Mouse (Mus musculus) gastrocnemius, postnatal 36 days (tissue): ENCODE results near the gene Arhgap17. TPM values are rescaled to one million over a fixed set of nuclear protein-coding genes. Genes with fewer than 3 reads are reported as not detected.

Experiments used
- DNase-seq, 2 experiments: peaks; one replicate each; pipeline ENCODE4 v3.0.0; 2022
- intact Hi-C: fragments of 180-260 bp; cut with DNase I; formaldehyde crosslinking; loops from one replicate; pipeline ENCODE4 v1.15.1; 2025
- total RNA-seq, 2 experiments: library from RNA; stranded (reverse); gene quantifications; 2 replicates each; pipeline ENCODE4 v1.2.3; 2021

Gene Arhgap17
- total RNA-seq, 2 experiments from 2014 or later, result 13.5 to 15.9 TPM

DNA sequence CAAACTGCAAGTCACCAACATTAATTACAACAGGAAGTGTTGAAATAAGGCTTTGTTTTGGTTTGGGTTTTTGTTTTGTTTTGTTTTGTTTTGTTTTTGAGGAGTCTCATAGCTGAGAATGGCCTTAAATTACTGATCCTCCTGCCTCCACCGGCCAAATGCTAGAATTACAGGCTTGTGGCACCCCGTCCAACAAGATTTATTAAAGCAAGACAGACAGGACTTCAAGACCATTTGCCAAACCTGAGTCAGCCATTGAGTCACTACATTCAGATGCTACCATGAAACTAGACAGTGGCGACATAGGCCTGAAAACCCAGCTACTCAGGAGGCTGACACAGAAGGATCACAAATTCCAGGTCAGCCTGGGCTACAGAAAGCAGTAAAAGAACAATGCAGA lies 1.8 kb upstream of the Arhgap17 start:
- DNase-seq, result no peak
- intact Hi-C loops, result loop anchor here (10.0 kb wide), 1 partner anchor 397 kb away; no protein-coding TSS in a partner anchor

GRCm38 (mm10) chr7:123370700-123371099 lies 985 bp upstream of the Arhgap17 start:
- peak in 1 of 2 experiments; percentile 28 for DNase-seq
- intact Hi-C loops, result loop anchor here (10.0 kb wide), 1 partner anchor 396 kb away; no protein-coding TSS in a partner anchor

DNA sequence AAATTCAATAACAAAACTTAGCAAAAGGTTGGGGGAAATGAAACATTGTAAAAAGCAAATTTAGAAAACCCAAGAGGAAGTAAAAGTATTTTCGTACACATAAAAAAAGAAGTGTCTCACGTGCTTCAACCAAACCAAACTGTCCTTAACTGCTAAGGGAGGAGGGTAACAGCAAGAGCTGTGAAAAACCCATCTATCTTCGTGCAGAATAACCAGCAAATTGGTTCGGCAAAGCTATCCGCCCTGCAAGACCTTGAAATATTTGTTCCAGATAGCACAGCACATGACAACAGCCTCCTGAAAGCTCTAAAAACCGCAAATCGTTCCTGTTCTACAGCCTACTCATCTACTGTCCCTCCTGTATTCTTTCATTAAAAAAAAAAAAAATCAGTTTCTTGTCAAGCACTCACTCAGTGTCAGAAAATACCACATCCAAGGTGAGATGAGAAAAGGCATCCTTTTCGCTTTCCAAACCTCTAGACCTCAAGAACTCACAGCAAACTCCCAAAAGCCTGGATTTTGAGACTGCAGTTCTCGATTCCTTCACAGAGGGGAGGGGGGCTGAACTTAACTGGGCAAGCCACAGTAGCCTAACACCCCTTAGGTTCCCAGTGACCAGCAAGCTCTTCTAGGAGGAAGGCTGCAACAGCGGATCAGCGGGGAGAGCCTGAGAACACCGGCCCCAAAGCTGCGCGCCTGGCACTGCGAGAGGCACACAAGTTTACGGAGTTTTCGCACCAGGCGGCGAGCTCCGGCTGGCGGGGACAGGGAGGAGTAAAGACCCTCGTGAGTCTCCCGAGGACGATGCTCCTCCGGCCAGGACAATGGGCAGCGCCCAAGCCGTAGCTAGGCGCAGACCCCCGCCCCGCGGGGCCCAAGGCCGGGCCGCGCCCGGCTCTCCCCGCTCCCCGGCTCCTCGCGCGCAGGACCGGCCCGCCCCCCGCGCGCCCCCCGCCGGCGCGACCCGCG lies 653 bp downstream of the Arhgap17 start:
- intact Hi-C loops, result loop anchor here (5.0 kb wide), 1 partner anchor 37 kb away; no protein-coding TSS in a partner anchor
- DNase-seq, result peak in 1 of 2 experiments; percentile 58

DNA sequence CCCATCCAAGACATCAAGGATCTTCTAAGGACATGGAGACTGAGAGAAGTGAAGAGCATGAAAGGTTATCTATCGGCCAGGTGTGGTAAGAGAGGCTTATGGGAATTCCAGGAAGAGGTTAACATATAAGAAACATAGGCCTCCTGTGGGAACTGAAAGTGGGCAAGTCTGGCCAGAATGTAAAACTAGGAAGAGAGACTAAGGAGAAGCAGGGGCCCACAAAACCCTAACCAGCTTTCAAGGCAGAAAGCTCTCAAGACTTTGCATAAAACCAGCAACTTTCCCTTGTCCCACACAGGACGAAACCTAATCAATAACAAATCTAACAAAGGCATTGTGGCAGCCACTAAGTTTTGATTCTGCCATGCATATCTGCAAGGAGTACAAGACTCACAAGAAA lies 1.5 kb downstream of the Arhgap17 start:
- DNase-seq, result no peak
- intact Hi-C loops, result loop anchor here (5.0 kb wide), 1 partner anchor 36 kb away; no protein-coding TSS in a partner anchor

DNA sequence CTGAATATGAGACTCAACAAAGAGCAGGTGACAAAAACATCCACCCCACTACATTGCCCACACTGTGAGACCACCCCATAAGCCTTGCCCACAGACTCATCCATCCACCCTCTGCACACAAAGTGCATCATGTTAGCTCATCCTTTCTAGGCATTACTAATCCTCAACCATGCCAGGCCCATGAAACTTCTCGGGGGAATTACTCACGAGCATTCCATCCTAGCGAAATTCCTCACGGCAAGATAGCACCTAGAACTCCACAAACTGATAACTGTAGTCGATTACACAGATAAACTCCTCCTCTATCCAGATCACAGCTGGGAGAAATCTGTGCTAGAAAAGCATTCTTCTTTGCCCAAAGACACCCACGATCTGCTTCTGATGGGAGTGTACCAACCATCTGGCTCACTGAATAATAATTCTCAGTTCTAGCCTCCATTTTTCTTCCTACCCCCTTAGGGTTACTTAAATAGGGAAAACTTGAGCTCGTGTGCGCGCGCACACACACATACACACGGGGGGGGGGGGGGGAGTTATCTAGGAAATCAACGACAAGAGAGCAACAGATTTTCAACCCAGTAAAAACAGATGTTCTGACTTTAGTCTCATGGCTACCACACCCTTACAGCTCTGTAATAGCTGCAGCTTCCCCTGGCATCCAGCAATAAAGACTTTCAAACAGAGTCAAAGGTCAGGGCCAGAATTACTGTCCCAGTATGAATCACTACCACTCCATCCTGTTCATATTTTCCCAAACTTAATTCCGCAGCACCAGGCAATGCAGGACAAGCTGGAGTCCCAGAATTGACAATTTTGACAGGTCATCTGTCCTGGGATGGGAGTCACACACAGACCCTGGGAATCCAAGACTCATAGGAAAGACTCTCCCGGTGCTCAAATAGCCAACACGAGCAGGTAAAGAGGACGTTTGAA lies 2.2 kb downstream of the Arhgap17 start:
- DNase-seq, result no peak
- intact Hi-C loops, result loop anchor here (5.0 kb wide), 1 partner anchor 35 kb away; no protein-coding TSS in a partner anchor

DNA sequence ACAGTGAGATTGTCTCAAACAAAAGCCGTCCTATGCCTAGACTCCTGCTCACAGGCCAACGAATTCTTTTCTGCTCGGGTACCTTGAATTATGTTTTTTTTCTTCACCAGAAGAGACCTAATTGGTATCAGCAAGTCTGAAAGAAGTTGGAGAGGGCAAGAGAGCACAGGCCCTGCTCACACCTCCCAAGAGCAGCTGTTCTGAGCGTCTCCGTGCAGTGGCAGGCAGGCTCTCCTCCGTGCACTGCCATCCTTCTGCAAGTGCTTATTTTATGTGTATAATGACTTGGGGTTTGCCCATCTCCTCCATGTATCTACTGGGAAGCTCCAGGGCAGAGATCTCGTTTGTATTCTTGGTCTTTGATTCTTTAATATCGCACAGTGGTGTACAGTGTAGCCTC lies 2.9 kb downstream of the Arhgap17 start:
- intact Hi-C loops, result loop anchor here (5.0 kb wide), 1 partner anchor 35 kb away; no protein-coding TSS in a partner anchor
- DNase-seq, result no peak

DNA sequence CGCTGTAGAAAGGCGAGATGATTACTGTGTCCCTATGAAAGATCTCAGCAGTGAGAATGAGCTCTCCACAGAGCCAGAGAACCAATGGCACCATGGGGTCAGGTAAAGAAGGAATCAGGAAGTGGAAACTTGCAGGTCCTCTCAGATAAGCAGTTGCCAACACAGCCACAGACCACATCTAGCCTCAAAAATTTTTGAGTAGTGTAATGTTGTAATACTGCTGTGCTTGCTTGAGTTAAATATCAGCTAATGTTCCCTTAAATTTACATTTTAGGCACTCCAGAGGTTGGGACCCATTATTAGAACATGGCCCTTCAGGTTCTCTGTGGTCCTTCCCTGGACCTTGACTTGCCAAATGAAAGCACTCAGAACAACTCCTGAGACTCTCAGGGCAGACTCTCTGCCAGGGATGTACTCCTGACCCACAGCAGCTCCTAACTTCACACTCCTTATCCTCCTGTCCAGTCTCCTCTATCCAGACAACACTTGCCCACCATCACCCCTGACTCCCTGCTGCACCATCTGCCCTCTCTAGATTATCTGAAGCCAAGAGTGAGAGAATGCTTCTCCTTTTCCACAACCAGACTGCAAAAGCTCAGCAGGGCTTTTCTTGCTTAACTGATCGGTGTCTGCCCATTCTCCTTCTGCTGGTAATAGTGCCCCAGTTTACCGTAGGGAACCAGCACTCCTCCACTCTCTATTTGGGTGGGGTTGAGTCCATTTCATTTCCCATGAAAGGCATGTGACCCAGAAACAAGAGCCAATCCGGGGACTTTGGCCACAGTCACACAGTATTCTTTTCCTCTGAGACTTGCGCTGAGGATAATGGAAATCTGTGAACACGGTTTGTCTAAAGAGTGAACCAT lies 3.6 kb downstream of the Arhgap17 start:
- no peak for DNase-seq
- intact Hi-C loops, result loop anchor here (5.0 kb wide), 1 partner anchor 34 kb away; no protein-coding TSS in a partner anchor

GRCm38 (mm10) chr7:123363971-123364370 lies 5.7 kb downstream of the Arhgap17 start:
- intact Hi-C loops, result no loop called here
- no peak for DNase-seq

- no peak for DNase-seq
- intact Hi-C loops, result no loop called here
Measured at GRCm38 (mm10) chr7:123362806-123363205, 6.9 kb downstream of the Arhgap17 start.

- intact Hi-C loops, result no loop called here
- no peak for DNase-seq
Measured at GRCm38 (mm10) chr7:123361229-123361980, 8.3 kb downstream of the Arhgap17 start.

DNA sequence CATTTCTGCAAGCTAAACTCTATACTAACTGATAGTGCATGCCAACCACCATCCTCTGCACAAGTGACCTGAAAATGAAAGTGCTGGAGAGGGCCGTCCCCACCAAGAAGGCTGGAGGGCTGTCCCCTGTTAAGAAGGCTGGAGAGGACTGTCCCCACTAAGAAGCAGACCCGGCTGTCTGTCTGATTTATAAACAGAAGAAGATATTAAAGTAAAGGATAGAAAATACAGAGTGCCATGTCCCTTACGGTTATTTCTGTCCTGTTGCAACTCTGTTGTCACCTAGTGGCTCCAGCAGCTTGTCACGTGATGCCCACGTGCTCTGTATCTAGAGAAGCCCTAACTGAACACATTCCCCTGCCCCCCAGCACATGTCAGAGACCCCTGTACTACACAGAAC lies 9.5 kb downstream of the Arhgap17 start:
- no peak for DNase-seq
- intact Hi-C loops, result no loop called here

- intact Hi-C loops, result no loop called here
- DNase-seq, result no peak
Measured at GRCm38 (mm10) chr7:123359101-123359500, 10.6 kb downstream of the Arhgap17 start.

GRCm38 (mm10) chr7:123356158-123356557 lies 13.6 kb downstream of the Arhgap17 start:
- intact Hi-C loops, result no loop called here
- DNase-seq, result no peak

DNA sequence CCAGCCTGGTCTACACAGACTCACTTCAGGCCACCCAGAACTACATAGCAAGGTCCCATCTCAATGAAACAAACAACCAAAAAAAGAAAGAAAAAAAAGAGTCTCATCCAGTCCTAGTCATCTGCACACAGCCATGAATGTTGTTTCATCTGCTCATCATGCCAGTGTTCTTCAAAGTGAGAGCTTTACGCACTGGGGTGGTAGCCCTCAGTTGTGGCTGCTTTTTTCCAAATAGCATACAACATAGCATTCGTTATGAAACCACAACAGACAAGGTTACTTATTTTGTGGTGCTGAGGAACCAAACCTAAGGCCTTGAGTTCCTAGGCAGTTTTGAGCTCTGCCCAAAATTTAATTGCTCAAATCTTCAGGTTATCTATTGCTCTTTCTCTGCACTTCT lies 14.9 kb downstream of the Arhgap17 start:
- intact Hi-C loops, result no loop called here
- DNase-seq, result no peak

GRCm38 (mm10) chr7:123354392-123354791 lies 15.3 kb downstream of the Arhgap17 start:
- intact Hi-C loops, result no loop called here
- DNase-seq, result no peak

GRCm38 (mm10) chr7:123353879-123354278 lies 15.8 kb downstream of the Arhgap17 start:
- intact Hi-C loops, result no loop called here
- no peak for DNase-seq

DNA sequence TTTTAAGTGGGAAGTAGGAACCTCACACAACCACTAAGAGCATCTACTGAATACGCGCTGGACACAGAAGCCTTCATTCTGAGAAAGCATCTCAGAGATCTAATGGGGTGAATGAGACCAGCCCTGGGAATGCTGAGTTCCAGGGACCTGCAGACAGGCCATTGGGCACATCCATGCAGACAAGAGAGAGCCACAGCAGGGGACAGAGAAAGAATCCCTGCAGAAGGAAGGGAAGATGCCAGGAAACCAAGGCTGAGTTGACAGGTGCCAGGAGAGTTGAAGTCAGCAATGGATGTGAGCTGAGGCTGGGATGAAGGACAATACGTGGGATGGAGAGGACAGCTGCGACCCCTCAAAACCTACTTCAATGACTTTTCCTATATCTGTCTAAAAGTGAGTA lies 16.6 kb downstream of the Arhgap17 start:
- DNase-seq, result no peak
- intact Hi-C loops, result no loop called here

GRCm38 (mm10) chr7:123350243-123350642 lies 19.5 kb downstream of the Arhgap17 start:
- peak in 1 of 2 experiments; percentile 7 for DNase-seq
- intact Hi-C loops, result no loop called here

- DNase-seq, result peak in 1 of 2 experiments; percentile 3
- intact Hi-C loops, result no loop called here
Measured at GRCm38 (mm10) chr7:123349813-123350212, 19.9 kb downstream of the Arhgap17 start.
